37 mouse cellular contexts compared by ENCODE assay signal in the genomic region with DNA sequence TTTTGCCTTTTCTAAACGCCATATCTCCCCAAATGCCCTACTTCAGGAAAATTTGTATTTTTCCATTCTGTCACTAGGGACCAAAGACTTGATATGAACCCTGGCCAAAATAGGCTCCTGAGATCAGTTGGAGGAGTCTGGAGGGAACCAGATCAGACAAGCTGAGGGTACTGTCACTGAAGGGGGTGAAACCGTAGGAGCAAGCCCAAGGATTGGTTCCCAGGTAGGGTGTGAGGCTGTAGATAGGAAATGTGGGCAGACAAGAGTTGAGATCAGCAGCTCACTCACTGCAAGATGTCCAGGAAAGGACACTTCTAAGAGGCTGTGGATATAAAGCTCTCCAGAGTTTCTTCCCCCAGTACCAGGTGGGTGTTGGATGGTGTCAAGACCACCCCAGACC. TPM values are rescaled to one million over a fixed set of nuclear protein-coding genes. Genes with fewer than 3 reads are reported as not detected.
DNase-seq lines count a peak whose midpoint lies in the region; ATAC-seq and TF ChIP-seq lines count a peak whose summit lies in the region.
"Had no signal": no experiment of that assay in that cellular context is flagged by ENCODE, and none has a peak within 500 bp of the region (broad histone marks: within the 10 kb centered on the region; RNA-seq: fewer than 3 reads in every experiment).

No protein-coding gene starts in this region.

- H3K27me3 ChIP-seq in cerebellum, adult 2 months (ENCODE audit: control insufficient read depth, insufficient read depth, low read length), result no peaks in the 10 kb centered on the region
- no peaks in the 10 kb centered on the region for H3K27me3 ChIP-seq in heart, embryonic 15.5 days
- H3K27me3 ChIP-seq in liver, embryonic 11.5 days (replicated peaks; ENCODE audit: control insufficient read depth, insufficient read depth, low read length), result no peaks in the 10 kb centered on the region
- no peaks in the 10 kb centered on the region for H3K27me3 ChIP-seq in liver, postnatal 0 days (ENCODE audit: insufficient read depth, low read length)
- H3K27me3 ChIP-seq: CH12.LX; hindbrain, embryonic 15.5 days; kidney, embryonic 15.5 days; midbrain, embryonic 15.5 days; neural tube, embryonic 15.5 days; stomach, embryonic 15.5 days had no signal

- no peak for ATAC-seq in heart, embryonic 15.5 days (replicated peaks; ENCODE audit: insufficient number of reproducible peaks, insufficient read depth, low FRiP score, low read depth)
- peak; percentile 87 for ATAC-seq in liver, embryonic 11.5 days (replicated peaks; ENCODE audit: low FRiP score)
- ATAC-seq in liver, postnatal 0 days, result no peak
- ATAC-seq in megakaryocyte-erythroid progenitor cell, adult 5-6 weeks (replicated peaks; ENCODE audit: low FRiP score, low TSS enrichment, poor library complexity, severe bottlenecking), result peak; percentile 90
- ATAC-seq: forebrain, embryonic 16.5 days; inflammation-experienced regulatory T-cells, adult 6 months; midbrain, embryonic 15.5 days had no signal

- DNase-seq in cerebellum, adult 2 months, result no peak
- no peak for DNase-seq in cerebellum, adult 11-12 months
- no peak for DNase-seq in heart, adult 18-20 months
- no peak for DNase-seq in liver, embryonic 11.5 days (ENCODE audit: low spot score)
- no peak for DNase-seq in liver, postnatal 0 days
- no peak for DNase-seq in ovary, adult 18-20 months (ENCODE audit: low spot score)
- DNase-seq: adrenal gland, adult 8-10 months; cerebellum, adult 11 months; cerebellum, postnatal 10 days; gastrocnemius, postnatal 14 days; kidney, adult 11 months; lung, adult 18-20 months; lung, postnatal 10 days; right cerebral cortex, postnatal 25 days had no signal

- H3K4me1 ChIP-seq in cerebellum, adult 2 months (ENCODE audit: control insufficient read depth, insufficient read depth, low read length), result no peaks in the 10 kb centered on the region
- H3K4me1 ChIP-seq in heart, embryonic 15.5 days (replicated peaks), result peaks cover 11% of the 10 kb centered on the region
- peaks cover 2% of the 10 kb centered on the region for H3K4me1 ChIP-seq in liver, embryonic 11.5 days (replicated peaks; ENCODE audit: control insufficient read depth, insufficient read depth, low read length)
- H3K4me1 ChIP-seq in liver, postnatal 0 days (ENCODE audit: insufficient read depth), result peaks cover 5% of the 10 kb centered on the region; the same call in 1 of the 2 replicates
- H3K4me1 ChIP-seq: hindbrain, embryonic 10.5 days; hindbrain, embryonic 15.5 days; midbrain, embryonic 10.5 days; midbrain, embryonic 15.5 days; neural tube, embryonic 15.5 days had no signal

- H3K9me3 ChIP-seq in heart, embryonic 15.5 days (replicated peaks), result no peaks in the 10 kb centered on the region
- H3K9me3 ChIP-seq in liver, embryonic 11.5 days (ENCODE audit: control insufficient read depth, low read length), result no peaks in the 10 kb centered on the region
- H3K9me3 ChIP-seq in liver, postnatal 0 days (ENCODE audit: low read length), result no peaks in the 10 kb centered on the region
- H3K9me3 ChIP-seq: hindbrain, embryonic 10.5 days; hindbrain, embryonic 15.5 days; kidney, embryonic 15.5 days; midbrain, embryonic 10.5 days; midbrain, embryonic 15.5 days; neural tube, embryonic 15.5 days; stomach, embryonic 15.5 days had no signal

- TF ChIP-seq CTCF in cerebellum, adult 2 months (IDR thresholded peaks at IDR 0.05; ENCODE audit: borderline replicate concordance, insufficient read depth, low read depth, low read length), result no peak
- TF ChIP-seq CTCF in liver, postnatal 0 days (IDR thresholded peaks at IDR 0.05; ENCODE audit: low read depth), result no peak

- no peak for TF ChIP-seq EP300 in liver, postnatal 0 days (IDR thresholded peaks at IDR 0.05; ENCODE audit: low read depth)

- no peak overlapping the region for H3K4me2 ChIP-seq in heart, embryonic 15.5 days
- no peak overlapping the region for H3K4me2 ChIP-seq in liver, embryonic 11.5 days
- H3K4me2 ChIP-seq in liver, postnatal 0 days (ENCODE audit: low read depth, low read length), result no peak overlapping the region
- H3K4me2 ChIP-seq: hindbrain, embryonic 15.5 days; kidney, embryonic 15.5 days; midbrain, embryonic 15.5 days; neural tube, embryonic 15.5 days; stomach, embryonic 15.5 days had no signal

- H3K27ac ChIP-seq in cerebellum, adult 2 months (ENCODE audit: insufficient read depth, low read length), result 0 out of 2 replicates have a peak overlapping the region, but pooled peaks have one; percentile 6
- H3K27ac ChIP-seq in heart, embryonic 15.5 days, result peak overlapping the region; percentile 17
- no peak overlapping the region for H3K27ac ChIP-seq in liver, embryonic 11.5 days (ENCODE audit: low read depth, low read length)
- H3K27ac ChIP-seq in liver, postnatal 0 days (ENCODE audit: low read depth), result no peak overlapping the region
- H3K27ac ChIP-seq: hindbrain, embryonic 10.5 days; hindbrain, embryonic 15.5 days; kidney, embryonic 15.5 days; macrophage; midbrain, embryonic 10.5 days; midbrain, embryonic 15.5 days; neural tube, embryonic 15.5 days; stomach, embryonic 15.5 days had no signal

- no peak for TF ChIP-seq POLR2A in cerebellum, adult 2 months (IDR thresholded peaks at IDR 0.05; ENCODE audit: borderline replicate concordance, insufficient read depth, low read length)

- no peaks in the 10 kb centered on the region for H3K36me3 ChIP-seq in heart, embryonic 15.5 days
- no peaks in the 10 kb centered on the region for H3K36me3 ChIP-seq in liver, embryonic 11.5 days (ENCODE audit: control insufficient read depth, insufficient read depth, low read length)
- no peaks in the 10 kb centered on the region for H3K36me3 ChIP-seq in liver, postnatal 0 days (replicated peaks; ENCODE audit: insufficient read depth, low read length)
- H3K36me3 ChIP-seq: hindbrain, embryonic 10.5 days; hindbrain, embryonic 15.5 days; kidney, embryonic 15.5 days; midbrain, embryonic 10.5 days; midbrain, embryonic 15.5 days; neural tube, embryonic 15.5 days; stomach, embryonic 15.5 days had no signal

- no peak overlapping the region for H3K4me3 ChIP-seq in cerebellum, adult 2 months (replicated peaks; ENCODE audit: insufficient read depth, low read depth, low read length)
- no peak overlapping the region for H3K4me3 ChIP-seq in heart, embryonic 15.5 days
- no peak overlapping the region for H3K4me3 ChIP-seq in liver, embryonic 11.5 days (ENCODE audit: low read depth, low read length)
- H3K4me3 ChIP-seq in liver, postnatal 0 days (ENCODE audit: low read depth, low read length), result no peak overlapping the region
- H3K4me3 ChIP-seq: erythroblast, embryonic 14.5 days; hindbrain, embryonic 10.5 days; hindbrain, embryonic 15.5 days; kidney, embryonic 15.5 days; midbrain, embryonic 10.5 days; midbrain, embryonic 15.5 days; neural tube, embryonic 15.5 days; stomach, embryonic 15.5 days had no signal

- H3K9ac ChIP-seq in heart, embryonic 15.5 days, result no peak overlapping the region
- no peak overlapping the region for H3K9ac ChIP-seq in liver, embryonic 11.5 days (ENCODE audit: low read depth, low read length)
- no peak overlapping the region for H3K9ac ChIP-seq in liver, postnatal 0 days (replicated peaks)
- H3K9ac ChIP-seq: hindbrain, embryonic 15.5 days; kidney, embryonic 15.5 days; midbrain, embryonic 15.5 days; neural tube, embryonic 15.5 days; stomach, embryonic 15.5 days had no signal

- 83% methylated on average over 2 of the region's 2 CpGs for WGBS in cerebellum, adult 2 months
- WGBS in heart, embryonic 15.5 days, result 65% methylated on average over 2 of the region's 2 CpGs
- 63% methylated on average over 2 of the region's 2 CpGs for WGBS in liver, embryonic 11.5 days
- WGBS in liver, postnatal 0 days (ENCODE audit: insufficient replicate concordance), result 62% methylated on average over 2 of the region's 2 CpGs

RNA-seq across cellular contexts. Expression of gene Mgp, which starts 16.4 kb away (rescaled TPM):
- polyA plus RNA-seq in cerebellum, adult 2 months (2012; rRNA removed), result 93.7 and 131 TPM in 2 replicates
- 595 and 619 TPM in 2 replicates for polyA plus RNA-seq in heart, embryonic 15.5 days (2015; fragmentation: Nextera tagmentation; extraction: Ambion mirVana)
- total RNA-seq in heart, adult 18-20 months (2021), result 100 to 1,000 TPM; 301 to 402 TPM
- polyA plus RNA-seq in liver, embryonic 11.5 days (2014; fragmentation: Nextera tagmentation; extraction: Ambion mirVana), result 7.7 and 8.2 TPM in 2 replicates
- 4.5 and 6.2 TPM in 2 replicates for polyA plus RNA-seq in liver, postnatal 0 days (2015; fragmentation: Nextera tagmentation; extraction: Ambion mirVana)
- not detected in 2 replicates for total RNA-seq in megakaryocyte-erythroid progenitor cell, adult 5-6 weeks (2014; fragmentation: Nextera tagmentation)
- not detected in 2 replicates for total RNA-seq in megakaryocyte-erythroid progenitor cell, adult 5-6 weeks (2017)
- total RNA-seq: CH12.LX; ES-E14; granulocyte monocyte progenitor cell, adult 5-6 weeks had no signal
- polyA plus RNA-seq: erythroblast, embryonic 14.5 days; inflammation-experienced regulatory T-cells, adult 6 months; macrophage had no signal

RNA-seq across cellular contexts. Expression of gene Erp27, which starts 30.0 kb away (rescaled TPM):
- 0.22 and 0.31 TPM in 2 replicates for polyA plus RNA-seq in cerebellum, adult 2 months (2012; rRNA removed)
- polyA plus RNA-seq in heart, embryonic 15.5 days (2015; fragmentation: Nextera tagmentation; extraction: Ambion mirVana), result 0.27 and 0.87 TPM in 2 replicates
- not detected for total RNA-seq in heart, adult 18-20 months (2021)
- polyA plus RNA-seq in liver, embryonic 11.5 days (2014; fragmentation: Nextera tagmentation; extraction: Ambion mirVana), result 0.22 and 0.34 TPM in 2 replicates
- polyA plus RNA-seq in liver, postnatal 0 days (2015; fragmentation: Nextera tagmentation; extraction: Ambion mirVana), result 0.40 and 0.42 TPM in 2 replicates
- total RNA-seq in megakaryocyte-erythroid progenitor cell, adult 5-6 weeks (2014; fragmentation: Nextera tagmentation), result 1.6 and 2.3 TPM in 2 replicates
- total RNA-seq in megakaryocyte-erythroid progenitor cell, adult 5-6 weeks (2017), result not detected in 2 replicates
- total RNA-seq: ES-E14; gastrocnemius, postnatal 14 days; left cerebral cortex, adult 8-10 months; left cerebral cortex, postnatal 36 days had no signal
- polyA plus RNA-seq: erythroblast, embryonic 14.5 days; forebrain, embryonic 11.5 days; hindbrain, embryonic 10.5 days; hindbrain, embryonic 15.5 days; macrophage; midbrain, embryonic 10.5 days; midbrain, embryonic 15.5 days; neural tube, embryonic 15.5 days had no signal

RNA-seq across cellular contexts. Expression of gene Pde6h, which starts 31.6 kb away (rescaled TPM):
- polyA plus RNA-seq in cerebellum, adult 2 months (2012; rRNA removed), result 0.11 and 0.38 TPM in 2 replicates
- 0.18 and 0.26 TPM in 2 replicates for polyA plus RNA-seq in heart, embryonic 15.5 days (2015; fragmentation: Nextera tagmentation; extraction: Ambion mirVana)
- total RNA-seq in heart, adult 18-20 months (2021), result not detected
- not detected in 2 replicates for polyA plus RNA-seq in liver, embryonic 11.5 days (2014; fragmentation: Nextera tagmentation; extraction: Ambion mirVana)
- 0.34 and 0.77 TPM in 2 replicates for polyA plus RNA-seq in liver, postnatal 0 days (2015; fragmentation: Nextera tagmentation; extraction: Ambion mirVana)
- 3.1 TPM in 1 of 2 replicates, not detected in the other for total RNA-seq in megakaryocyte-erythroid progenitor cell, adult 5-6 weeks (2014; fragmentation: Nextera tagmentation)
- total RNA-seq in megakaryocyte-erythroid progenitor cell, adult 5-6 weeks (2017), result not detected in 2 replicates
- total RNA-seq: gastrocnemius, postnatal 14 days; granulocyte monocyte progenitor cell, adult 5-6 weeks had no signal
- polyA plus RNA-seq: embryonic facial prominence, embryonic 14.5 days; erythroblast, embryonic 14.5 days; forebrain, embryonic 11.5 days; forebrain, embryonic 16.5 days; hindbrain, embryonic 10.5 days; inflammation-experienced regulatory T-cells, adult 6 months; macrophage; midbrain, embryonic 10.5 days; midbrain, embryonic 15.5 days; stomach, embryonic 15.5 days had no signal

RNA-seq across cellular contexts. Expression of gene Art4, which starts 34.5 kb away (rescaled TPM):
- 0.16 and 0.29 TPM in 2 replicates for polyA plus RNA-seq in cerebellum, adult 2 months (2012; rRNA removed)
- 14.4 and 16.5 TPM in 2 replicates for polyA plus RNA-seq in heart, embryonic 15.5 days (2015; fragmentation: Nextera tagmentation; extraction: Ambion mirVana)
- total RNA-seq in heart, adult 18-20 months (2021), result 10 to 100 TPM; 18.7 to 21.8 TPM
- 8.7 and 11.1 TPM in 2 replicates for polyA plus RNA-seq in liver, embryonic 11.5 days (2014; fragmentation: Nextera tagmentation; extraction: Ambion mirVana)
- 10.6 and 11.1 TPM in 2 replicates for polyA plus RNA-seq in liver, postnatal 0 days (2015; fragmentation: Nextera tagmentation; extraction: Ambion mirVana)
- 9.9 and 10.7 TPM in 2 replicates for total RNA-seq in megakaryocyte-erythroid progenitor cell, adult 5-6 weeks (2014; fragmentation: Nextera tagmentation)
- total RNA-seq in megakaryocyte-erythroid progenitor cell, adult 5-6 weeks (2017), result 26.4 and 28.1 TPM in 2 replicates
- total RNA-seq: ES-E14; layer of hippocampus, adult 18-20 months; layer of hippocampus, postnatal 14 days; left cerebral cortex, adult 8-10 months; left cerebral cortex, postnatal 36 days had no signal
- polyA plus RNA-seq: C2C12, macrophage had no signal

RNA-seq across cellular contexts. Expression of gene Arhgdib, which starts 49.7 kb away (rescaled TPM):
- polyA plus RNA-seq in cerebellum, adult 2 months (2012; rRNA removed), result 10.1 and 10.5 TPM in 2 replicates
- 75.6 and 126 TPM in 2 replicates for polyA plus RNA-seq in heart, embryonic 15.5 days (2015; fragmentation: Nextera tagmentation; extraction: Ambion mirVana)
- 10 to 100 TPM; 22.8 to 39.0 TPM for total RNA-seq in heart, adult 18-20 months (2021)
- 181 and 183 TPM in 2 replicates for polyA plus RNA-seq in liver, embryonic 11.5 days (2014; fragmentation: Nextera tagmentation; extraction: Ambion mirVana)
- polyA plus RNA-seq in liver, postnatal 0 days (2015; fragmentation: Nextera tagmentation; extraction: Ambion mirVana), result 190 and 192 TPM in 2 replicates
- total RNA-seq in megakaryocyte-erythroid progenitor cell, adult 5-6 weeks (2014; fragmentation: Nextera tagmentation), result 207 and 252 TPM in 2 replicates
- total RNA-seq in megakaryocyte-erythroid progenitor cell, adult 5-6 weeks (2017), result 203 and 254 TPM in 2 replicates

Comparison
In these comparisons a context has a peak if more than half of its experiments do, and no peak if none do; other contexts are left out.
1. ATAC-seq: peak in liver, embryonic 11.5 days (single experiment) and megakaryocyte-erythroid progenitor cell, adult 5-6 weeks (single experiment); none in heart, embryonic 15.5 days (single experiment) and liver, postnatal 0 days (single experiment).
2. H3K27ac ChIP-seq: peak in cerebellum, adult 2 months (single experiment) and heart, embryonic 15.5 days (single experiment); none in liver, embryonic 11.5 days (single experiment) and liver, postnatal 0 days (single experiment).
3. RNA of gene Mgp, which starts 16.4 kb away (polyA plus RNA-seq): 595 to 619 TPM in heart, embryonic 15.5 days and 93.7 to 131 TPM in cerebellum, adult 2 months; 7.7 to 8.2 TPM in liver, embryonic 11.5 days and 4.5 to 6.2 TPM in liver, postnatal 0 days; every median in the first group is over 10 times any median in the second.